Mouse (Mus musculus) E14TG2a.4 (cell line): ENCODE results near the gene Rab31.

Source experiments
- CTCF ChIP-seq: conservative IDR thresholded peaks from 2 replicates; pipeline ENCODE4 v1.5.1; 2014; ENCODE audit warnings: low read length
- NANOG ChIP-seq: IDR thresholded peaks from 2 replicates; pipeline ENCODE4 v1.6.1; 2014; ENCODE audit warnings: borderline replicate concordance, low read length, mixed read lengths
- POU5F1 ChIP-seq: IDR thresholded peaks from 2 replicates; pipeline ENCODE4 v1.6.1; 2014; ENCODE audit warnings: low read length, borderline replicate concordance

- no peak for TF ChIP-seq CTCF
- TF ChIP-seq NANOG = no peak
- TF ChIP-seq POU5F1 = no peak
Observed at GRCm38 (mm10) chr17:65725814-65726213, 46.7 kb downstream of the Rab31 start.
